Mouse (Mus musculus) c-Kit-positive CD71-negative TER-119-negative erythroid progenitor cells, embryonic 14.5 days (primary cell): ENCODE data around the gene Phox2b.

Experiments
- DNase-seq: peaks from one replicate; pipeline ENCODE4 v3.0.0-alpha.2; 2013; ENCODE audit warnings: low read depth

The Phox2b gene

DNA sequence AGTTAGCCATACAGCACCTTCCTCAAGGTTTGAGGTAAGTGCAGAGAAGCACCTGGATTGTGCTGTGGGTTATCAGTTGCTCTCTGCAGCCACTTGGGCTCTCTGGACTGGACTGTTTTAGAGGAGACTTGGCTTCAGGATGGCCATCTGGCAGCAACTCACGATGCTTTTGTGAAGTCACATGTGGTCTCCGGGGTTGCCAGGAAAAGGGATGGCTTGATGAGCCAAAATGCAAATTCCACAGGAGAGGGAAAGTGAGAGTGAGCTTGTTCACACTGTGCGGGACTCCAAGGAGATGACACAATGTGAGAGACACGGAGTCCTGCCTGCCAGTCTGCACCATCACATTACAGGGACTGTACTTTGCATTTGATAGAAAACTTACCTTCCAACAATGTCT lies 7.3 kb downstream of the Phox2b start:
- DNase-seq = no peak

GRCm38 (mm10) chr5:67090856-67091255 lies 8.2 kb downstream of the Phox2b start:
- no peak for DNase-seq

DNA sequence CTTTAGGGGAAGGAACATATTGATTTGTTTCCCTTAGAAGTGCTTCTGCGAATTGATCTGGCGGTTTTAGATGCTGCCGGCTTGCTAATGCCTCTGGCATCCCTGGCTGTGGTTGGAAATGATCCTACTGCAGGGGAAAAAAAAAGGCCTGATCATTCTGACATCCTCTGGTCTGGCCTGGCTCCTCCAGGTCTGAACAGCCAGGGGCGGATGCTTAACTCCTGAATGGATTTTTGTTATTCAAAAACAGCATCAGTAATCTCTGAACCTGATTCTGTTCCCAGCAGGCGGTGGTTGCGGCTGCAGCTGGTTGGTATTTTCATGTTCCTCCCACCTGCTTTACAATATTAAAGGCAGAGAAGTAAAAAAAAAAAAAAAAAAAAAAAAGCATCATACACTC lies 16.0 kb downstream of the Phox2b start:
- no peak for DNase-seq

GRCm38 (mm10) chr5:67063596-67063995 lies 35.5 kb downstream of the Phox2b start:
- DNase-seq = no peak

DNA sequence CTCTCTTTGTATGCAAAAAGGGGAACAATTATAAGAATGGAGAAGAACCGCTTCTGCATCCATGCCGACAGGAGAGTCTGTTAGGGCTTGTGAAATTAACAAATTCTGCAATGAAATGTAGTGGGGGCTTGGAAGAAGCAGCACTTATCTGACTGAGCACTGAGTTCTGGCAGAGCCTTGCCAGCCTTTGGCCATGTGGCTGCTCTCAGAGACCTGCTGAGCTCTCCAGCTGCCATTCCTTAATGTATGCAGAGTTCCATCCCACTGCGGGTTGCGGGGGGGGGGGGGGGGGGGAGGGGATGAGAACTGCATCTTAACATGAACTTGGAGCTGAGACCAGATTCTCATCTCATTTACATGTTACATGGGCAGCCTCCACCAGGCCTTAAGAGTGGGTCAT lies 38.6 kb downstream of the Phox2b start:
- no peak for DNase-seq

- no peak for DNase-seq
Observed at GRCm38 (mm10) chr5:67057803-67058202, 41.3 kb downstream of the Phox2b start.

- peak; percentile 41 for DNase-seq
Observed at GRCm38 (mm10) chr5:67048003-67048402, 51.1 kb downstream of the Phox2b start.
